Mouse (Mus musculus) kidney, embryonic 14.5 days (tissue): ENCODE data around the gene Tspoap1. TPM values are rescaled to one million over a fixed set of nuclear protein-coding genes. Genes with fewer than 3 reads are reported as not detected.

Source experiments
- ATAC-seq: fragments of 200-750 bp; cut with Nextera tagmentation; 2 replicates; pipeline ENCODE4 v1.8.0; 2017; ENCODE audit warnings: moderate number of reproducible peaks, mild to moderate bottlenecking, moderate TSS enrichment, moderate library complexity; ENCODE audit not compliant: low FRiP score, low TSS enrichment
- H3K27ac ChIP-seq: fragments of 300-500 bp; sonication (generic); 2 replicates; pipeline ENCODE4 v1.5.1; 2014; ENCODE audit warnings: low read depth, mild to moderate bottlenecking, low read length, moderate library complexity, mixed read lengths
- H3K27me3 ChIP-seq: fragments of 300-500 bp; sonication (generic); 2 replicates; pipeline ENCODE4 v1.6.1; 2014; ENCODE audit warnings: mild to moderate bottlenecking, low read length; ENCODE audit not compliant: control insufficient read depth, insufficient read depth
- H3K36me3 ChIP-seq: fragments of 300-500 bp; sonication (generic); 2 replicates; pipeline ENCODE4 v1.6.1; 2014; ENCODE audit warnings: low read length, mixed read lengths; ENCODE audit not compliant: control insufficient read depth, insufficient read depth
- H3K4me1 ChIP-seq: fragments of 300-500 bp; sonication (generic); 2 replicates; pipeline ENCODE4 v1.6.1; 2014; ENCODE audit warnings: low read length, mixed read lengths; ENCODE audit not compliant: control insufficient read depth, insufficient read depth
- H3K4me2 ChIP-seq: fragments of 300-500 bp; sonication (generic); replicated peaks from 2 replicates; pipeline ENCODE4 v1.6.1; 2014; ENCODE audit warnings: low read depth, mild to moderate bottlenecking, low read length
- H3K4me3 ChIP-seq: fragments of 300-500 bp; sonication (generic); 2 replicates; pipeline ENCODE4 v1.5.1; 2014; ENCODE audit warnings: mild to moderate bottlenecking, low read length
- H3K9ac ChIP-seq: fragments of 300-500 bp; sonication (generic); 2 replicates; pipeline ENCODE4 v1.6.1; 2014; ENCODE audit warnings: low read depth, mild to moderate bottlenecking, low read length, moderate library complexity
- H3K9me3 ChIP-seq: fragments of 300-500 bp; sonication (generic); 2 replicates; pipeline ENCODE4 v1.6.1; 2016; ENCODE audit warnings: low read length; ENCODE audit not compliant: control insufficient read depth
- WGBS: fragments of 180-500 bp; shearing (Covaris S2); extraction: QIAGEN DNeasy Blood & Tissue Kit; methylation state at CpG from one replicate; pipeline ENCODE4 v1.1.7; 2014; 5-methylcytosine and 5-hydroxymethylcytosine counted together
- polyA plus RNA-seq: library from polyadenylated mRNA; unstranded; fragments of >200 nt; fragmentation: Nextera tagmentation; extraction: Ambion mirVana; gene quantifications from 2 replicates; pipeline ENCODE4 v1.2.1, GENCODE M21; 2014

Gene Tspoap1
- polyA plus RNA-seq, 1 experiment from 2014 or later, result 4.2 TPM

DNA sequence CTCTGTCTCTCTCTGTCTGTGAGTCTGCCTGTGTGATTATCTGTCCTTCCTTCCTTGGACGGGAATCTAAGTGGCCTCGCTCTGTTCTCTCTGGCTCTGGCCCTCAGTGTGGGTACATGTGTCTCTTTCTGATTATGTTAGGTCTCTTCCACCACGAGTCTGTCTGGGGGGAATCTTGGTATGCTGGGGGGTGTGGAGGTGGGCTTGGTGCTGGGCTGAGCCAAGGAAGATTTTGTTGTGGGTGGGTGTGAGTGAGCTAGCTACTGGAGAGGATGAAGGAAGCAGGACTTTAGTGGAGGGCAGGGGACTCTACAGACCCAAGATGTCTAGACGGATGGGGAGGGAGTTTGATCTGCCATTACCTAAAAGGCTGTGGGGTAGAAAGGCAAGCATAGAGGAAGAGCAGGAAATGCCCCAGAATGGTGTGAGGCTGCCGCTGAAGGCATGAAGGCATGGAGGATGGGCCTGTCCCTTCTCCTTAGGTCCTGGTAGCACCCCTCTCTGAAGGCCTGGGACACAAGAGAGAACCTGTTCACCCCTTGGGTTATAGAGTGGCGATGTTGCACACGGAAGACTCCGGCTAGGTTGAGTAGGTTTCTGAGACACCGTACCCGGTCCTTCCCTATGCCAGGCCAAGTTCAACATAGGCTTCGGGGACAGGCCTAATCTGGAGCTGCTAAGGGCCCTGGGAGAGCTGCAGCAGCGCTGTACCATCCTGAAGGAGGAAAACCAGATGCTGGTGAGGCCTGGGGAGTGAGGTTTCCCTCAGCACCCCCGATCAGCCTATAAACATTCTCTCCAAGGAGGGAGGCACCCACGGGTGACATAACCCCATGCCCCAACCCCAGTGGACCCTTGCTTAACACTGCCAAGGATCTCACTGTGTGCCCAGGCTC, 1.7 kb downstream of the Tspoap1 start:
- Histone ChIP-seq H3K9ac (no peak overlapping the region), H3K36me3 (no peaks in the 10 kb centered on the region), H3K4me3 (no peak overlapping the region), H3K27ac (no peak overlapping the region), H3K4me2 (no peak overlapping the region), H3K27me3 (peaks cover 62% of the 10 kb centered on the region), H3K4me1 (peaks cover 6% of the 10 kb centered on the region; the same call in 1 of the 2 replicates), H3K9me3 (no peaks in the 10 kb centered on the region)
- no peak for ATAC-seq
- 78% methylated on average over 14 of the region's 14 CpGs for WGBS

DNA sequence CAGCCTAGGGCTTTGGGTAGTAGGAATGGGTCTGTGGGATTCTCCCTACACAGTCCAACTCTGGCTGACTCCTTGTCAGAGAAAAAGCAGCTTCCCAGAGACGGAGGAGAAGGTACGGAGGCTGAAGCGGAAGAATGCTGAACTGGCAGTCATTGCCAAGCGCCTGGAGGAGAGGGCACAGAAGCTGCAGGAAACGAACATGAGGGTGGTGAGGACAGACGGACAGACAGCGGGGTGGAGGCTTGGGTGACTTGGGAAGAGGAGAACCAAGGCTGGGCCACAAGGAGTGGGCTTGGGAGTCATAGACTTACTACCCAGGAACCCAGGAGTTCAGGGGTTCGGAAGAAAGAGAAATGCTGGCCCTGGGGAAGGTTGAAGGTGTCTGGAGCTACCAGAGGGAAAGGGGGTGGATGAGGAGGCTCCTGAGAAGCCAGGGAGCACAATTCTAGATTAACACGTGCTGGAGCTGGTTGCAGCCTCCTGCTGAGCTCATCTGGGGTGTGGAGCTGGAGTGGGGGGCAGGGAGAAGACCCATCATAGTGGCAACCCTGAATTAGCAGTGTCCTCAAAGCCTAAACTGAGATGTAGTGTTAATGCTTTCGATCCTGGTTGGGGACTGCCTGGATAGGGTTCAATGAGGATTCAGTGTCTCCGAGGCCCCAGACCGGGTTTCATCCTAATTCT, 2.5 kb downstream of the Tspoap1 start:
- no peak overlapping the region for H3K27ac ChIP-seq
- no peaks in the 10 kb centered on the region for H3K9me3 ChIP-seq
- peaks cover 6% of the 10 kb centered on the region; the same call in 1 of the 2 replicates for H3K4me1 ChIP-seq
- 49% methylated on average over 12 of the region's 12 CpGs for WGBS
- no peak overlapping the region for H3K9ac ChIP-seq
- no peaks in the 10 kb centered on the region for H3K36me3 ChIP-seq
- peaks cover 62% of the 10 kb centered on the region for H3K27me3 ChIP-seq
- H3K4me2 ChIP-seq, result no peak overlapping the region
- ATAC-seq, result no peak
- no peak overlapping the region; the same call in 1 of the 2 replicates for H3K4me3 ChIP-seq

DNA sequence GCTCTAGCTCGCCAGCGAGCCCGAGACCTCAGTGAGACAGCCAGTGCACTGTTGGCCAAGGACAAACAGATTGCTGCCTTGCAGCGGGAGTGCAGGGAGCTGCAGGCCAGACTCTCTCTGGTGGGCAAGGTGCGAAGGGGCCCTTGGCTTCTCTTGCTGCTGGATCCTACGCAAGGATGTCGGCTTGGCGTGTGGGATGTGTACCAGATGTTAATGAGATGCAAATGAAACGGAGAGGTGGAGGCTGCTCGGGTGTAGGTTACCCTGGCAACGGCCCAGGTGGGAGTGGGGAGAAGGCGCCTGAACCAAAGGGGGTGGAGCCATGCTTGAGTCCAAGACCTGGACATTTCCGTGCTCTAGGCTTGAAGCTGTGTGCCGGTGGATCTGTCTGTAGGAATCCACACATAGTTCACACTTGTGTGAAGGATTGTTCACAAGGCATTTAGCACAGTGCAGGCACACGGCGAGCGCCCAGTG, 3.2 kb downstream of the Tspoap1 start:
- Histone ChIP-seq H3K27ac (no peak overlapping the region), H3K9ac (peak overlapping the region; percentile 63; the same call in 1 of the 2 replicates), H3K4me1 (peaks cover 6% of the 10 kb centered on the region; the same call in 1 of the 2 replicates), H3K4me2 (peak overlapping the region; percentile 90), H3K27me3 (peaks cover 62% of the 10 kb centered on the region), H3K4me3 (peak overlapping the region; percentile 40), H3K36me3 (no peaks in the 10 kb centered on the region), H3K9me3 (no peaks in the 10 kb centered on the region)
- under 1% methylated on average over 17 of the region's 17 CpGs for WGBS
- peak; percentile 53 for ATAC-seq

DNA sequence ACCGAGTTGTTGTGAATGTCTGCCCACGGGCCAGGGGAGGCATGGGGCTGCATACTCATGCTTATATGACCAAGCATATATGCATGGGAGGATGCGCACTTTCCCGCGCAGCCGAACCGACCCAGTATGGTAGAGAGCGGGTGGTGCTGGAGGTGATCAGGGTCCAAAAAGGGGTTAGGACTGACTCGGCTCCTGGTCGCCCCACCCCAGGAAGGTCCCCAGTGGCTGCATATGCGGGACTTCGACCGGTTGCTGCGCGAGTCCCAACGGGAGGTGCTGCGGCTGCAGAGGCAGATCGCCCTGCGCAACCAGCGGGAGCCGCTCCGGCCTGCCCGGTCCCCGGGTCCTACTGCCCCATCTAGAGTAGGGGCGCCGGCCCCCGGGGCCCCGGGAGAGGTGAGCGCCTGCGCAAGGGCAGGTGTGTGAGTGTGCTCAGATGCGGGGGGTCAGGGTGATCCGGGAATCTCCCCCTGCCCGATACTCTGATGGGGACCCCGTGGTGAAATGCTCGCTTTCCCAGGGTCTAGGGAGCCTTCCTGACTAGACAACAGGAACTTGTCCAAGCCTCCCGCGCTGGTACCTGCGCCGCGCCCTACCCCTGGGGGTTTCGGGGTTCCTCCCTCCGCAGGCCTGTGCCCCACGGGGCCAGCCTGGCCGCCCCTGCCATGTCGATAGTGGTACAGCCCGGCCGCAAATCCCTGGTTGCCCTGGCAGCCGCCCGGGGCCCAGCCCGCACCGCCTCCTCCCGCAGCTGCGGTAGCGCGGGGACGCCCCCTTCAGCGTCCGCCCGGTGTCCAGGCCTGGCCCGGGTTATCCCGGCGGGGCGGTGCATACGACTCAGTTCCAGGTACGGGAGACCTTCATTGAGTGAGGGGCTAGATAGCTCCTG, 3.9 kb downstream of the Tspoap1 start:
- peak; percentile 37 for ATAC-seq
- Histone ChIP-seq H3K4me2 (peak overlapping the region; percentile 90), H3K27me3 (peaks cover 60% of the 10 kb centered on the region), H3K36me3 (no peaks in the 10 kb centered on the region), H3K4me3 (peak overlapping the region; percentile 40), H3K9ac (peak overlapping the region; percentile 63), H3K27ac (no peak overlapping the region), H3K9me3 (no peaks in the 10 kb centered on the region), H3K4me1 (peaks cover 6% of the 10 kb centered on the region; the same call in 1 of the 2 replicates)
- WGBS, result under 1% methylated on average over 65 of the region's 65 CpGs

DNA sequence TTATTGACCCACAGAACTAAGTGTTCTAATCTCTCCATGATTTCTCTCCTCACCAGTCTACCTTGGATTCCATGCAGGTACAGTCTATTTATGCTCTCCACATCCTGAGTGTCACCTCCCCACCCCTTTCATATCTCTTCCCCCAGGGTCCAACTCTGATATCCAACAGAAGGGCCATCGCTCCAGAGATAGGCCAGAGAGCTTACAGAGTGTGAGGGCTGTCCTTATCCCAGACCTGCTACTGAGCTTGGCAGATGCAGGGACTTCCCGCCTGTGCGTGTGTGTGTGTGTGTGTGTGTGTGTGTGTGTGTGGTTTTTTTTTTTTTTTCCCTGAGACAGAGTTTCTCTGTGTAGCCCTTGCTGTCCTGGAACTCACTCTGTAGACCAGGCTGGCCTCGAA, 8.4 kb downstream of the Tspoap1 start:
- Histone ChIP-seq H3K36me3 (no peaks in the 10 kb centered on the region), H3K4me3 (no peak overlapping the region), H3K4me1 (peaks cover 5% of the 10 kb centered on the region; the same call in 1 of the 2 replicates), H3K9me3 (no peaks in the 10 kb centered on the region), H3K27me3 (peaks cover 22% of the 10 kb centered on the region), H3K9ac (no peak overlapping the region), H3K4me2 (no peak overlapping the region), H3K27ac (no peak overlapping the region)
- no peak for ATAC-seq
- WGBS, result 91% methylated on average over 4 of the region's 4 CpGs

DNA sequence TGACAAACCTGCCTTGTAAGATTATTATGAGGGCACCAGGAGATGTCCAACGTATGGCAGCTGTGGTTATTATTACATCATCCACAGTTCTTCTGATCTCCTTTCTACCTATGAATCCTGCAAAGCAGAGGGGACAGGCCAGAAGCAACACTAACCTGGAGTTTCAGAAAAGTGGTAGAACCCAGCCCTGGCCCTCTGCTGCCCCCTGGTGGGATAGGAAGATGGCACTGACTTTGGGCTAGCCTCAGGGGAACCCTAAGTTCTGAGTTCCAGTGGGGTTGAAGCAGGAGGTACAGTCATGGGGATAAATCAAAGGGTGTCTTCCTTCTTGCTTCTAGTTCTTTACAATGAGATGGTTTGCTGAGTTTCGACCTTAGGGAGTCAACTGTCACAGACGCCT, 10.6 kb downstream of the Tspoap1 start:
- Histone ChIP-seq H3K36me3 (no peaks in the 10 kb centered on the region), H3K27me3 (peaks cover under 1% of the 10 kb centered on the region; the same call in 1 of the 2 replicates), H3K4me3 (no peak overlapping the region), H3K9me3 (no peaks in the 10 kb centered on the region), H3K27ac (no peak overlapping the region), H3K4me1 (no peaks in the 10 kb centered on the region), H3K9ac (no peak overlapping the region), H3K4me2 (no peak overlapping the region)
- WGBS, result 51% methylated on average over 3 of the region's 3 CpGs
- 0 out of 2 replicates have a peak, but pooled peaks have one; percentile 32 for ATAC-seq

DNA sequence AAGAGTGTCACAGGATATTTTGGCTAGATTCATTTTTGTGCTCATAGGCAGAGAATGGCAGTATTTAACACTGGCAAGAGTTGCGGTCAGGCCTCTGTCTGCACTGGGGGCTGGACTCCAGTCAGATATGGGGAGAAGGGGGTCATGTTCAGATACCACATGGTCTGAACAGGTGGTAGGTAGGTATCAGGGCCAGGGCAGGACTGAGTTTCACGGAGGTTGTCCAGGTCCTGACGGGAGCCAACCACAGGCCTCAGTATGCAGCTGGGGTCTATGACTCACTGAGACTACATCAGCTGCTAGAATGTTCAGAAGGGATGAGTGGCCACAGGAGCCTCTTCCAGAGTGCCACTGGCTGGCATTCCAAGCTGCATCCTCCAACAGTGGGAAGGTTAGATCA, 12.0 kb downstream of the Tspoap1 start:
- Histone ChIP-seq H3K27ac (no peak overlapping the region), H3K4me3 (no peak overlapping the region), H3K4me1 (peaks cover under 1% of the 10 kb centered on the region; the same call in 1 of the 2 replicates), H3K4me2 (no peak overlapping the region), H3K9ac (no peak overlapping the region), H3K27me3 (no peaks in the 10 kb centered on the region), H3K36me3 (no peaks in the 10 kb centered on the region), H3K9me3 (no peaks in the 10 kb centered on the region)
- 90% methylated on average over 3 of the region's 3 CpGs for WGBS
- no peak for ATAC-seq

DNA sequence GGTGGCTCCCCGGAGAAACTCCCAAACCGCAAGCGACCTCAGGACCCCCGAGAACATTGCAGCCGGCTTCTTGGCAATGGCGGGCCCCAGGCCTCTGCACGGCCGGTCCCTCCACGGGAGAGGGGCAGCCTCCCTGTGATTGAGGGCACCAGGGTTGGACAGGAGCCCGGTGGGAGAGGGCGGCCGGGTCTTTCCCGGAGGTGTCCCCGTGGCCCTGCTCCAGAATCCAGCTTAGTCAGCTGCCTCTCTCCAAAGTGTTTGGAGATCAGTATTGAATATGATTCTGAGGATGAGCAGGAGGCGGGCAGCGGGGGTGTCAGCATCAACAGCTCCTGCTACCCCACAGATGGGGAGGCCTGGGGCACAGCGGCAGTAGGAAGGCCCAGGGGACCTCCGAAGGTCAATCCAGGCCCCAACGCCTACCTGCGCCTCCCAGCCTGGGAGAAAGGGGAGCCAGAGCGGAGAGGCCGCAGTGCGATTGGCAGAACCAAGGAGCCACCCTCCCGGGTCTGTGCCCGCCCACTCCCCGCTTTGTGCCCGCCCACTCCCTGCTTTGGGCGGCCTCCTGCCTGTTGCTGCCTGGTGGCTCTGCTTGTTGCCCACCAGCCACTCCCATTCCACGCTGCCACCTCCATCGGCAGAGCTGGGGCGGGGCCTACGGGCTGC, 17.9 kb downstream of the Tspoap1 start:
- no peaks in the 10 kb centered on the region for H3K9me3 ChIP-seq
- peaks cover 13% of the 10 kb centered on the region for H3K4me1 ChIP-seq
- WGBS, result 5% methylated on average over 31 of the region's 32 CpGs
- H3K27ac ChIP-seq, result no peak overlapping the region
- peak overlapping the region; percentile 63 for H3K9ac ChIP-seq
- H3K4me3 ChIP-seq, result peak overlapping the region; percentile 39
- peak overlapping the region; percentile 76 for H3K4me2 ChIP-seq
- ATAC-seq, result peak; percentile 94
- H3K27me3 ChIP-seq, result 0 out of 2 replicates have a peak, but pooled peaks cover 3% of the 10 kb centered on the region
- no peaks in the 10 kb centered on the region for H3K36me3 ChIP-seq
